Mouse (Mus musculus) embryo, embryonic 11 days (tissue): ENCODE measurements at regions not wholly inside any gene's neighbourhood (a gene's known extent, or its start where the extent isn't known, plus 50 kb on each side); places are given as distances from the start of the nearest gene placed in this dataset.
A peak's percentile ranks its signal among the peaks of the same experiment; 100 is the strongest.

Experiments used
- DNase-seq: peaks from one replicate; pipeline ENCODE4 v3.0.0-alpha.2; 2015

DNA sequence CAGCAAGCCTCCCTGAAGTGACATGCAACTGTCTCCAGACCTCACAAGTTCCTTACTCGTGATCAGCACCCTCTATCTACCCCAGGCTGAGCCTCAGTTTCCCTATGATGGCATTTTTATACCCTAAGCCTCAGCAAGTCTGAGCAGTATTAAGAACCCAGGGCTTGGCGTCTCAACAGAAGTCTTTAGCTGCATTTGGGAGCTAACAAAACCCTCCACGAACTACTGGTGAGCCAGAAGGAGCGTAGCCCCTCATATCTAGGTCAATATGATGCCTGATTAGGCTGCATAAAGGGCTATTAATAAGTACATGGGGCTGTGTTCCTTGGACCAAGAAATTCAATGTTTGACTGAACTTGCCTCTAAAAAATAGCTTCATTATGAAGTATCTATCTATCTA, 600.4 kb downstream of the Tox3 start:
- no peak for DNase-seq

DNA sequence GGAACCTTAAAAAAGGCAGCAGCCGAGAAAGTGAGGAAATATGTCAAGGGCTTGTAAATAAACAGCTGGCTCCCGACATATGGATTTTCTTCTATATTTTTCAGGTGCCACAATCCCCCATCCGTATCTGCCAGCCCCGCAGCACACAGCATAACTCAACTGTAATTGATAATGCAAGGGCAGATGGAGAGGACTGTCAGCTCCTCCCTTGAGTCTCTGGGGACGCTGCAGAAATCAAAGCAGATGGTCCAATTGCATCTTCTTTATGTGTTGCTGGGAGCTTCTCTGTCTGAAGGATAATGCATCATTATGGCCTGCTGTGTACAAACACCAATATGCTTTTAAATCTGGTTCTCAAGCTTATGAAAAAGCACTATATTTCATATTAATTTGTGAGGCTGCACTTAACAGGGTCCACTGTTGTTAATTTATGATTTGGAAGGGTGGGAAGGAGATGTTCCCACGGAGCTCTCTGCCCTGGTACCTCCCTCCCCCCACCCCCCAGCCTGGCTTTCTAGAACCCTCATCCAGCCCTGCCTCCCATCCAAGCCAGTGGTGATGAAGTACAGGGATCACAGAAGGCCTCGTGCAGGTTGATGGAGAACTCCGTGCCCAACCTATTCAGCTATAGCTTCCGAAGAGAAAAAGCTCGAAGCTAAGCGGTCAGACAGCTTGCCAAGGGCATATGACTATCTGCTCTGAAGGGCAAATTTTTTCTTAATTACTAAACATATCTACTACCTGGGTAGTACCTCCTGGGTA, 603.7 kb downstream of the Tox3 start:
- peak; percentile 36 for DNase-seq

DNA sequence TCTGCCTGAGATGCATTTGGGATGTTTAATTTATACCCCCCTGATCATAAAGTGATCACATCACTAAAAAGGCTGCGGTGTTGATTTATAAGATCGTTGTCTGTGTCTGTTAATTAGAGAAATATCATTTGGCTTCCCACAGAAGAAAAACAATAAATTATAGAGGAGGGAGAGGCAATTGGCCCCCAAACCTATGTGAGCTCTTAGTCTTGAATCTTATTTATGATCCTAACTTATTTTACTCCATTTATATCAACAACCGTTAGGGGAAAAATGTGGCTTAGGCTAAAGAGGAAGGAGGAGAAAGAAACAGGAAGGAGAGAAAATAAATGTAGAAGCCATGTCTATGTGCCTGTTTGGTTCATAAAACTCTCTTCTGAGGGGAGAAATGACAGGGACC, 609.5 kb downstream of the Tox3 start:
- no peak for DNase-seq

DNA sequence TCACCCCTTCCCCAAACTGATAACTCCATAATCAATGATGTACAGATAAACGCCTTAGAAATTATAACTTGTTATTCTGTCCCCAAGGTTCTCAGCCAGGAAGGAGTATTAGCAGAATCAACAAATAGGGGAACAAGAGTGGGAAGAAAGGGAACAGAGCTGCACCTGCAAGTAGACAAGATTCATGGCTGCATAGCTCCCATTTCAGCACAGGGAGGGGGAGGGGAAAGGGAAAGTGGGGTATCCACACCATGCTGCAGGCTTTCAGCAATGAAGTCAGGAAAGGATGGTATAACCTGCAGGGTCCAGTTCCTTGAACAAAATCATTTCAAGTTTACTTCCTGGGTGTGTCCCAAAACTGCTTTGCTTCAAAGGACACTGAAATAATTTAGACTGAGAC, 610.5 kb downstream of the Tox3 start:
- no peak for DNase-seq

DNA sequence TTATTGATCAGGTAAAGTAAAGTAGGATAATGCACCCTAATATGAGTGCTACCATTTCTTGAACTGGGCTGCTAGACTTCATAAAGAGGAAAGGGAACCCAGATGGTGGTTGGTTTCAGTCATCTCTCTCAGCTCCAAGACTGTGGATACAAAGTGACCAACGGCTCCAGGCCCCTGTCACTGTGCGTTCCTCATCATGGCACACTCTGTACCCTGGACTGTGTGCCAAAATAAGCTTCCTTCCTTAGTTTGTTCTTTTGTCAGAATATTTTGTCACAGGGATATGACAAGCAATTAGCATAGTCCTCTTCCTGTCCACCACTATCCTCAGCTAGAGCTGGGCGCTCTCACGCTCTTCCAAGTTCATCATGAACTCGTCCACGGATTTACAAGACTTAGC, 620.9 kb downstream of the Tox3 start:
- no peak for DNase-seq

DNA sequence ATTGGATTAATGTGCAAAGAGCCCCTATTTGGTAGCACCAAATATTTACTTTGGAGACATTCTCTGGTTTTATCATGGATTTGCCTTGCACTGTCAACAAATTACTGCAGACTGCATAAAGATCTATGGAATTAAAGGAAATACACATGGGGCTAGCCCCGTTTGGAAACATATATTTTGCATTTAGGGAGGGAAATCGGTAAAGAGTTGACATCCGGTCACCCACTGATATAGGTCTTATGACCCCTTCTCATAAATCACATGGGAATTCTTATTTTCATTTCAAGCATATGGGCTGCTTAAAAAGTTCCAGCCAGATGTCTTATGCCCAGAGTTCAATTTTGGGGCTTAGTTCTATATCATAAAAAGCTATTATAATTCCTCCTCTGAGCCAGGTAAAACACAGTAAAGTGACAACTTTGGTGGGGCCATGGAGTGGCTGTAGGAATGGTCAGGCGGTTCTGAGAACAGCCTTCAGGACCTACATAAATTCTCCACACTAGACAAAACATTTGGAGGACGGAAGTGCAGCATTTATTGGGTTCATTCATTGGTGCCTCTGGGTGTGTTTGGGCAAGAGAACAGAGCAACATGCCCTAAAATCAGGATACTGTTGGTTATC, 626.3 kb downstream of the Tox3 start:
- no peak for DNase-seq

DNA sequence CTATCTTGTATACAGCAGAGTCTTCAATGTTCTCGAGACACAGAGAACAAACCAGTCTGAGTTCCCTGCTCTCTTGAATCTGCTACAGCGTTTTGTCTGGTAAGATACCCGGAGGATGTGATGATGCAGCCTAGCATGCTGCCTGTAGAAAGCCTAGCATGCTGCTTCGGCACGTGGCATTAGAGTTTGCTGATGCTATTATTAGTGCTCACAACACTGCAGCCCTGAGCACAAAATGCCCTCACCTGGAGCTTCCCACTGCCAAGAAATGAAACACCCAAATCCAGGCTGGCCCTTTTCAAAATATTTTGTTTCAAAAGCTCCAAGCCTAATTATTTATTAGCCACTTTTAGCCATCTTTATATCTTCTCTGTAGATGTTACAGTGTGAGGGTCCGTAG, 634.3 kb downstream of the Tox3 start:
- DNase-seq, result no peak

DNA sequence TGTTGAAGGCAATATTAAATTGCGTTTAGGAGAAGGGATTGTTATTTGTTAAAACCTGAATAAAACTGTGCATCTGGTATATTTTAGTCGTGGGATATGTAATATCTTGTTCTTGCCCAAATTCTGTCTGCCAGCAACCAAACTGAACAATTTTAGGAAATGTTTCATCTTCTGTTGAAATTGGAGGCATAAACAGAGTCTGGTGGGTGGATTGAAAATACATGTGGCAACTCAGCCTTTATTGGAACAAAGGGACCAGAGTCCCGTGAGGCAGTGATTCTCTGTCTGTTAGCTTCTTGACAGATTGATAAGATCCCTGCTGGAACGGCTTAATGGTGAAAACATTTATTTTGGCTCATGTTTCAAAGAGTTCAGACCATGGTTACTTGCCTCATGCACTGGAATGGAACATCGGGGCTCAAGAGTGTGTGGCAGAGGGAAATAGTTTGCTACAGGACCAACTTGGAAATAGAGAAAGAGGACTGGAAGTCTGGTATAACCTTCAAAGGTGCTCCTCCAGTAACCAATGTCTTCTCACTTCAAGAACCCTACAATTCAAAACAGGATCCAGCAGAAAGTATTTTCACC, 640.7 kb downstream of the Tox3 start:
- peak; percentile 31 for DNase-seq

DNA sequence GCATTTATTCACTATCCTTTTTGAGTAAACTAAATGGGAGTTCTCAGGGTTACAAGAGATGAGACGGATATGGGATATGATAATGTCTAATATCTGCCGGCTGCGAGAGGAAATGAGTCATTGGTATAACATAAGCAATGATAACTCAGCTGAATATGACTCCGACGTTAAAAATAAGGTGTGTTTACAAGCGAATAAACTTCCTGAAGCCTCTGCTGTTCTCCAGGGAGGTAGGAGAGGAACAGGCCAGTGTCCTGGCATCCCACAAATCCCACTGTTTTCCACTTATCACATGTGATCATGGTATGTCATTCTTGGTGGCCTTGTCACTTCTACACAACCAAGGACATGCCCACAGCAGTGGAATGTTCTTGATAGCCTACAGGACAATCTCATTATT, 641.7 kb upstream of the Sall1 start:
- DNase-seq, result no peak

DNA sequence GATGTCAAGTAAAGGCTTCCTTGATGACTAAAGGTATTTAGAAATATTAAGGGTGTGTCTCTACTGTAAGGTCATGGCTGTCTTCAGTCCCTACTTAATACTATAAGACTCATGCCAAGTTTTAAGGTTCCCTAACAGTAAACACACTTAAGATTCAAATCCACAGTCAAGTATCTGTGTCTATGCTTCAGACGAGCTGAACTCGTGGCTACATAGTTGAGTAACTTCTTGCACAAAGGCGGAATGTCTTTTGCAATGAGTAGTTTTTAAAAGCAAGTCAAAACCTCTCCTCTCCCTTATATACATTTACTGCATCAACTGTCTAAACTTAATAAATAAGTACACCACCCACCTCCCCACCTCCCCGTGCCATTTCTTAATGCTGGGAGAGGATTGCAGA, 637.0 kb upstream of the Sall1 start:
- no peak for DNase-seq

DNA sequence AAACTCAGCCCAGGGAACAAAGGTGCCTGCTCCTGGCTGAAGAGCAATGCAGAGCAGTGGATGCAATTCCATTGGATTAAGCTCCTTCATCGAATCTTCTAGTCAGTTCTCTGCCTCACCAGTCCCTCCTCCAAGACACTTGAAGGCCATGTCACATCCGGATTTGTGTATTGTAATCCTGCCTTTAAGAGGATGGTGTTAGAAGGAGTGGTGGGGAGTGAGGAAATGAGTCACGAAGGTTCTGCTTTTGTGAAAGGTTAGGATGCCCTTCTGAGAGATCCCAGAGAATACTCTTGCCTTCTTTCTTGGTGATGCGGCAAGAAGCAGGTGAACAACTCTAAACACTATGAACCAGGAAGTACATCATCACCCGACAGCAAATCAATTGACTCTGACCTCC, 636.4 kb upstream of the Sall1 start:
- DNase-seq, result no peak

DNA sequence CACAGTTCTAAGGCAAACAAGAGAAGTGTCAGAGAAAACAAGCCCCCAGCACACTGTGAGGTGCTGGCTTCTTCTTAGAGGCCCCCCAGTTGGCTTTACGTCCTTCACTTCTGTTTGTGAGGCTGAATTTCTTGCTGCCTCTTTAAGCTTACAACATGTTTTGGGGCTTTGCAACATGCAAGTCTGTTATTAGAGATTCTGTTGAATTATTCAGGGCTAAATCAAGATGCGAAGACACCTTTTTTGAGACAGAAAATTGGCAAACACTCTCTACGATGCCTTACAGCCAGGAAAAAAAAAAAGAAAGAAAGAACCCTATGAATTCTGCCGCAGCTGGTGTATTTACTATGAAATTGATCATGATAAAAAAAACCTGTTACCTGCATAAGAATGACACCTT, 635.6 kb upstream of the Sall1 start:
- no peak for DNase-seq

DNA sequence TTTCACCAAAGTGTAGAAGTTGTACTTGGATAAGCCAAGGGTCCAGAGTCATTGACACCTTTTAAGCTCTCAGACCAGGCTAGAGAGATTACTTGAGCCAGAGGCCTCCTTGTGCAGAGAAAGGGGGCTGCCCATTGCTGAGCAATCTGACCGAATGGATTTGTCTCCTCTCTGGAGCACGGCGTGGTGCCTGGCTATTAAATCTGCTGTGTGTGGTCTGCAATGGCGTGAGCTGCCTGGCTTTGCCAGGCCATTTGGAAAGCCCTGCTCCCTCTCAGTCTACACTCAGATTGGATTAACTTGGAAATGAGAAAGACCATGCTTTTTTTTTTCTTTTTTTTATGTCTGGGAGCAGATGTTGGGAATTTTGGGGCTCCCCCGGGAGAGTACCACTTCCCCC, 633.3 kb upstream of the Sall1 start:
- no peak for DNase-seq

DNA sequence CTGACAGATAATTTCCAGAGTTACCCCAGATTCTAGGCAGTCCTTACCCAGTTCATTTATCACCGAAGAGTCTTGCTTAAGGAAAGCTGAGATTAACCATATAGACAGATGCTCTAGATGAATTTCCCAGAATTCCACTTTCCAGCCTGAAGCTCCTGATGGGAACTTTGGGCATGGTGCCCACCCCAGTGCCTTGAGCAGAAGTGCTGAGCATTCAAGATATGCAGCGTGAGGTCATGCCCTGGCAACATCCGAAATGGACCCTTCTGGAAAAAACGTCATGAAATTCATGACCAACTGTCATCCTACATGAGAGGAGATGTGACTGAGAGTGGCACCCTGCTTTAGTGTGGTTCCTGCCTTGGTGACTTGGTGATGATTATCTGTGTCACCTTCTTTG, 629.9 kb upstream of the Sall1 start:
- DNase-seq, result no peak

DNA sequence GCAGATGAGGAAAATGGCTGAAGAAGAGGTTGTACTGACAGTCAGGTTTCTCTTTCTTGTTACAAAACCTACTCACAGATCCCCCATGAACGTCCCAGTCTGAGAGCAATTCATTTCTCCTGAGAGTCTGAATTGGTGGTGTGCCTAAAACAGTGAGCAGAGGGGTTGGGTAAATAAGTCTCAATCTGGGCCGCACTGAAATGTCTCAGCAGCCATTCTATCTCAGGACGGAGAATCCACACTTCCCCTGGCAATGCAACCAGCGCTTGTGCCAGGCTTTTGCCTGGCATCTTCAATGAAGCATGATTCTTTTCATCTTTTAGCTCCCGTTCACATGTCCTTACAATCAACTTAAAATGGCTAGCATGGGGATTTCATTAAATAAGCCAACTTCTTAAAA, 628.7 kb upstream of the Sall1 start:
- DNase-seq, result no peak

DNA sequence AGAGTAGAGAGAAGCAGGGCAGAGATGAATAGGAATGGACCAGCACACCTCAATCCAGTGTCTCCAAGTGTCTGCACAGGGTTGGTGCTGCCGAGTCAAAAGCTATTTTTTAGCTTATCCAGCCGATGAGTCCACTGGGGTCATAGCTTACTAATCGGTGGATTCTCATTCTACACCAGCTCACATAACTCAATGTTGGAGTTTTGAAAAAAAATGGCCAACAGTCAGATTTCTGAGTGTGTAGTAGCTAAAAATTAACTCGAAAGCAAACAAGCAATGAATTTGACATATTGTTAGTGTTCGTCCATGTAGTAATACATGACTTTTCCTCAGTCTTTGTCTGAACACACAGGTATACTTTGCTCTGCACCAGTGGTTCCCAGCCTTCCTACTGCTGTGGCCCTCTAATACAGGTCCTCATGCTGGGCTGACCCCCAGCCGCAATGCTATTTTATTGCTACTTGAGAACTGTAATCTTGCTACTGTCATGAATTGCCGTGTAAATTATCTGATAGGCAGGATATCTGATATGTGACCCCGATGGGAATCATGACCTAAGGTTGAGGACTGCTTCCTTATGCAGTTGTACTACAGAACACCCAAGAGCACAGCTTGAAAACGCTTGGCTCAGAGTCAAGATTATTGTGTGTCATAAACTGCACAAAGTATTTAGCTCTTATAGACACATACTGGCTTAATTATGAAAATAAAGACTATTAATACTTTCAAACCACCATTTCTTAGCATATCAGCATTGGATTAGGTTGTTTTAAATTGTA, 621.1 kb upstream of the Sall1 start:
- no peak for DNase-seq

DNA sequence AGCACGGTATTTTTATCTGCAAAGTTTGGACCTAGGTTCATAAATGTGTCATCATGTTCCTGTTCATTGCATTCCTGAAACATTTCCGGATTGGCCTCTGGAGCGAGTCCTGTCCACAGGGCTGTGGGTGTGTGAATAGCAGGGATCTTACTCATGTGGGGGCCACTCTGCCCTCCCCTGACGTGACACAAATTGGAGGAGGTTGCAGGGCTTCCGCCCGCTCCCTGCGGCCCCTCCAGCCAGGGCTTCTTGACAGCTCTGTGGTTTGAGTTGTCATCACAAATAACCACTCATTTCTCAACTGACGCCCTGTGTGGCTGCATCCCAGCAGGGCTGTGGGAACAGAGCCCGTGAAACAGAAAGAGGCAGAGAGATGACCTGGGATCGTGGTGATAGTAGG, 619.9 kb upstream of the Sall1 start:
- DNase-seq, result no peak

DNA sequence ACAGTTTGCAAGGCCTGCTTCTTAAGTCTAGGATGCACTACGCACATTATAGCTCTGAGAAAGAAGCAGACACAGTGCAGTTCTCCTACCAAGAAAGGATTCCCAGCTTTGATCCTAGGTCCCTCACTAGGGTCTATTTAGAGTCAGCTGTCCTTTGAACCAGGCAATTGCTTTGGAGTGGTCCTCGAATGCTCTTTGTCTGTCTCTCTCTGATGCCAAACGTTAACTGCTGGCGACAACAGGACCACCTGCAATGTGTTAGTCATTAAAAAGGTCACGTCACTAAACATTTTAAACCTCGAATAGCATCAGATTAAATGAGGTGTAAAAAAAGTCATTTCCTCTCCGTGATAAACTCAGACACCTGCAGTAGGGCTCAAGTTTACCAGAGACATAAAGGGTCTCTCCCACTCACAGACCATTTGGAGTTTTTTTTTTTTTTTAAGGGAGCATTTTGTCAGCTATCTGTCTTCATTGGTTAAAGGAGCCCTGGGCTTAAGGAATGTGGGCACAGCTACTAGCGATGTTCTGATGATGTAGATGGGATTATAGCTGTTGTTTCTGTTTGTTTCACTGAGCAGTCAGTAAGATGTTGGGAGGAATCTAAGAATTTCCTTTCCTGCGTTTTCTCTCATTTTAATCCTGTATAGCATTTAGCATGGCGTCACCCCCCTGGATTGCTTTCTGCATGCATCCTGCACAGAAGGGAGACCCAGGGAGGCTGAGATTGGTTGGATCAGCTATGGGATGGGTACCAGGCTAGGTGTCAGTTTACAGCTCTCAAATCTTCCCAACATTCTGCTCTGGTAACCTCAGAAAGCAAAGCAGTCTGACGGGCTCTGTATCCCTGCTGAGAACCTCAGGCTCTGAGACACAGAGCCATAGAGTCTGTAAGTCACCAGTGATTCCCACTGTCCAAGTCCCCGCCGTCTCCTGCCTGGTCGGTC, 615.3 kb upstream of the Sall1 start:
- peak; percentile 28 for DNase-seq

DNA sequence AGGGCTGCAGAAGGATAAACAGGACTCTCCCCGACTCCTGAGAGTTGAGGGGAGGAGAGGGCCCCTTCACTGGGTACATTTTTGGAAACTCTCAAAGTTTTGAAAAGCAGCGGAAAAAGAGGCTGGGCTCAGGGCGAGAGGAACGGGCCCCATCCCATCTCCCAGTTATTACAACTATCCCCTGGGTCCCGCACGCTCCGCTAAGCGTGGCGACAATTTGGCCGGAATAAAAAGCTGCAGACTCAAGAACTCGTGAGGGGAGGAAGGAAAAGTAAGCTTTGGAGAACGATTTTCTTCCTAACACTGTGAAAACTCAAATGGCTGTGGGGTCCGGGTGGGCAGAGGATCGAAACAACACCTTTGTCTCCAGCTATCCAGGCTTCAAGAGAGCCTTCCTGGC, 611.4 kb upstream of the Sall1 start:
- DNase-seq, result no peak

DNA sequence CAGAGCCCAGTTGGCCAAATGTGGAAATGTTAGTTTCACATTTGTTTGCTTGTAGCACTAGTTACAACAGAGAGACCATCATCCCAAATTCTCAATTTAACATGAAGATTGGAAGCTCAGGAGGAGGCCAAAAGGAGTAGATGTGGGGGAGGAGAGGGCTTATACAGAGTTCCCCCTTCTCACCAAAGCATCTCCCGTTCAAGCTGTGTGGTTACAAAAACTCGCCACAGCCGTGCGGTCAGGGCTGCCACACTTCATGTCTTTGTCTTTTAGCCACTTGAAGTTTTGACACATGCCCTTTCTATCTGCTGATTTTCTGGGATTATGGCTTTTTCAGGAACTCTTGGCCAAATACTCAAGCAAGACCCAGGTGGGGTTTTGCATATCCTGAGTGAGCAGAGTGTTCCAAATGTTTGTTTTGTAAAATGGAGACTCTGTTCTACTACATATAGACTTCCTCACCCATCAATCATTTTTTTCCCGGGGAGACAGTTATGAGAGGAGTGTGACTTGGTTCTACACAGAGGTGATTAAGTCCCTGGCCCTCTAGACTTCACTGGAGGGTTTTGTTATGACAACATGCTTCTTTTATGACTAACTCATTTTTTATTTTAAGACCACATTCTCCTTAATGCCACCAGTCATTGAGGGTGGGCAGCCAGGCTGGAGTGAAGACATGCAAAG, 605.4 kb upstream of the Sall1 start:
- DNase-seq, result no peak

DNA sequence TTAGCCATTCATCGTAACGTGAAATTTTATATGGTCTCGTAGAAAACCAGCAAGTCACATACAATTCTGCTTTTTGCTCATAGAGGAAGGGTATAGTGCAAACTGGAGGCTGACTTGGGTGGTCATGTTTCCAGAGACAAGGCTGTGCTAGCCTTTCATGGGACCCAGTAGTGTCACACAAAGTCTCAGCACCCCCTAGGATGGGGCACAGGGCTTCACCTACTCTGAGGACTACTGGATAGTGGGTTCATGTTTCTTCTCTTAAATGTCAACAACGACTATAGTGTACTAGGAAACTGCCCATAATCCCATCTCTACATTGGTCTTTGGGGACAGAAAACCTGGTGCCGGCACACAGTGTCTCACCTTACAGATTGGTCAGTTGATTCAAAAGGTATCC, 603.0 kb upstream of the Sall1 start:
- DNase-seq, result no peak

DNA sequence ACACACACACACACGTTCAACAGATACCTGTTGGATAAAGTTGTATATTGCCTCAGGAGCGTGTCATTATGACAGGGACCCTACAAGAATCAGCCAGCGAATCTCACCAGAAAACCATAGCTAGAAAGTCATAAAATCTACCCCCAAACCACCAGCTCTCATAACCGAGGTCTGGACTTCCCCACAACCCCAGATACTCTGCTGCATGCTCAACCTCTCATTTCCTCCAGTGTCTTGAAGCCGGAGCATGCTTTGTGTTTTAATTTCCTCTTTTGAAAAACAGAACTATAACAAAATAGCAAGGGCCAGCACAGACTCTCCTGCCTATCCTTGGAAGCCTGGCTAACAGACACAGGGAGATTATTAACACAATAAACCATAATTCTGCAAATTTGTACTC, 597.4 kb upstream of the Sall1 start:
- DNase-seq, result no peak
